Mouse (Mus musculus): ENCODE measurements around the gene Ptger2.

DNA sequence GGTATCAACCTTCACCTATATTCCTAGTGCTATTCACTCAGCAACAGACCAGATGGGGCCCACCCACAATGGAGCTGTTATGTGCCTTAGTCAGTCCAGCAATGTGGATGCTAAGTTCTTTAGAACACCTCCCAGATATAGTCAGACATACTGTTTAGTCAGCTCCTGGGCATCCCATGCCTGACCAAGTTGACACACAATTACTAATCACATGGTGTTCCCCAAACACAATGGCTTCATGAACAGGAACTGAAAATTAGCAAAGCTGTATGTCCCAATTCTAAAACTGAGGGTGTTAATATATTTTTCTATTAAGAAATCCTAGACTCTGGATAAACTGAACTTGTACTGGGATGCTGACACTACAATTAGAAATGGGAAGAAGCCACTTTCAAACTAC lies 1.7 kb upstream of the Ptger2 start:
- no peak for TF ChIP-seq CTCF (IDR thresholded peaks at IDR 0.05; ENCODE audit: low read depth)
- TF ChIP-seq EP300 (optimal IDR thresholded peaks at IDR 0.05) = no peak

Data from stomach, postnatal 0 days (tissue).